Mouse (Mus musculus) C2C12 (cell line): Measurements from ENCODE around the gene Zfp969. TPM values are rescaled to one million over a fixed set of nuclear protein-coding genes. Genes with fewer than 3 reads are reported as not detected.
"Not testable (repeated sequence)": the region's sequence is repeated elsewhere in the genome, so short reads cannot be mapped to it uniquely, and the experiment has no call there.

Experiments used
- H3K27me3 ChIP-seq: one replicate; pipeline ENCODE4 v1.6.1; 2011; ENCODE audit not compliant: control insufficient read depth, insufficient read depth, insufficient read length
- H3K36me3 ChIP-seq: one replicate; pipeline ENCODE4 v1.6.1; 2011; ENCODE audit not compliant: control insufficient read depth, insufficient read depth
- H3K4me3 ChIP-seq: one replicate; pipeline ENCODE4 v1.5.1; 2011; ENCODE audit warnings: mild to moderate bottlenecking, control low read depth; ENCODE audit not compliant: poor library complexity, insufficient read depth, severe bottlenecking
- H3K79me2 ChIP-seq: one replicate; pipeline ENCODE4 v1.6.1; 2011; ENCODE audit not compliant: control insufficient read depth, insufficient read depth
- H3K79me3 ChIP-seq: one replicate; pipeline ENCODE4 v1.6.1; 2011; ENCODE audit warnings: low read depth, control low read depth
- H3ac ChIP-seq: one replicate; pipeline ENCODE3; 2011; ENCODE audit warnings: low read depth; ENCODE audit not compliant: control insufficient read depth, insufficient read length
- long read RNA-seq, 2 experiments: library from polyadenylated mRNA; unstranded; transcript quantifications; one replicate each; pipeline ENCODE4 v2.0.0; 2019 to 2020
- polyA plus RNA-seq: library from polyadenylated mRNA; unstranded; fragments of >200 nt; fragmentation: generic; extraction: Trizol; gene quantifications from one replicate; pipeline ENCODE4 v1.2.1, GENCODE M21; 2012; ENCODE audit warnings: missing spikeins

The Zfp969 gene
- polyA plus RNA-seq, result 11.7 TPM
- long read RNA-seq, experiment 1, result 0 reads
- long read RNA-seq, experiment 2, partial matches to known transcripts, result 0 of 5 reads
- long read RNA-seq, experiment 2, other reads (novel, unspliced or antisense), result 4 of 5 reads

GRCm38 (mm10) chr2:175703546-175703945, at the start of gene Zfp969:
Gene Zfp969, minus strand, starts transcription at chr2:175703646.
- not testable (repeated sequence) for H3ac ChIP-seq, H3K27me3 ChIP-seq, H3K4me3 ChIP-seq, H3K36me3 ChIP-seq, H3K79me3 ChIP-seq, H3K79me2 ChIP-seq

GRCm38 (mm10) chr2:175741237-175741636, 37.8 kb upstream of the Zfp969 start, which contains the start of gene Gm2007:
Gene Gm2007, plus strand, starts transcription at chr2:175741537.
- not testable (repeated sequence) for H3ac ChIP-seq, H3K79me3 ChIP-seq, H3K4me3 ChIP-seq, H3K79me2 ChIP-seq, H3K36me3 ChIP-seq, H3K27me3 ChIP-seq

- not testable (repeated sequence) for H3K79me3 ChIP-seq, H3K4me3 ChIP-seq, H3K27me3 ChIP-seq, H3K36me3 ChIP-seq, H3ac ChIP-seq, H3K79me2 ChIP-seq
Observed at GRCm38 (mm10) chr2:175643678-175644077, 59.8 kb downstream of the Zfp969 start, which contains the start of gene Gm11007. Gene Gm11007, plus strand, starts transcription at chr2:175643978.

Other genes starting within 250 kb of the Zfp969 start
- gene Zfp965, start 233.7 kb downstream of the Zfp969 start, polyA plus RNA-seq, result 9.1 TPM
- gene Gm11007, start 59.7 kb downstream of the Zfp969 start, polyA plus RNA-seq, result not detected
- gene Gm2007, start 37.9 kb upstream of the Zfp969 start, polyA plus RNA-seq, result not detected
- 1.4 TPM for gene Gm14288, start 97.4 kb upstream of the Zfp969 start, polyA plus RNA-seq
- gene Gm6710, start 165.6 kb upstream of the Zfp969 start, polyA plus RNA-seq, result 2.7 TPM
- gene Zfp966, start 227.5 kb upstream of the Zfp969 start, polyA plus RNA-seq, result 0.84 TPM